Mouse (Mus musculus) heart, embryonic 12.5 days (tissue): ENCODE results near the gene Pah. TPM values are rescaled to one million over a fixed set of nuclear protein-coding genes. Genes with fewer than 3 reads are reported as not detected.

Experiments
- ATAC-seq: fragments of 200-750 bp; cut with Nextera tagmentation; 2 replicates; pipeline ENCODE4 v1.8.0; 2017; ENCODE audit warnings: moderate TSS enrichment, moderate library complexity; ENCODE audit not compliant: insufficient number of reproducible peaks, low FRiP score
- H3K27ac ChIP-seq: fragments of 300-500 bp; sonication (generic); 2 replicates; pipeline ENCODE4 v1.5.1; 2016; ENCODE audit warnings: mild to moderate bottlenecking, moderate library complexity; ENCODE audit not compliant: poor library complexity, severe bottlenecking
- H3K27me3 ChIP-seq: fragments of 300-500 bp; sonication (generic); replicated peaks from 2 replicates; pipeline ENCODE4 v1.6.1; 2016; ENCODE audit warnings: mild to moderate bottlenecking, moderate library complexity
- H3K36me3 ChIP-seq: fragments of 300-500 bp; sonication (generic); 2 replicates; pipeline ENCODE4 v1.6.1; 2016; ENCODE audit warnings: mild to moderate bottlenecking, moderate library complexity
- H3K4me1 ChIP-seq: fragments of 300-500 bp; sonication (generic); replicated peaks from 2 replicates; pipeline ENCODE4 v1.6.1; 2016; ENCODE audit warnings: mild to moderate bottlenecking
- H3K4me2 ChIP-seq: fragments of 300-500 bp; sonication (generic); 2 replicates; pipeline ENCODE4 v1.6.1; 2016; ENCODE audit warnings: mild to moderate bottlenecking, moderate library complexity
- H3K4me3 ChIP-seq: fragments of 300-500 bp; sonication (generic); 2 replicates; pipeline ENCODE4 v1.5.1; 2016; ENCODE audit warnings: mild to moderate bottlenecking
- H3K9ac ChIP-seq: fragments of 300-500 bp; sonication (generic); 2 replicates; pipeline ENCODE4 v1.6.1; 2016; ENCODE audit warnings: mild to moderate bottlenecking, moderate library complexity
- H3K9me3 ChIP-seq: fragments of 300-500 bp; sonication (generic); replicated peaks from 2 replicates; pipeline ENCODE4 v1.6.1; 2016; ENCODE audit warnings: mild to moderate bottlenecking, moderate library complexity
- WGBS: fragments of 180-500 bp; shearing (Covaris S2); methylation state at CpG from one replicate; pipeline ENCODE4 v1.1.7; 2016; 5-methylcytosine and 5-hydroxymethylcytosine counted together
- polyA plus RNA-seq: library from polyadenylated mRNA; unstranded; fragments of >200 nt; fragmentation: Nextera tagmentation; extraction: Ambion mirVana; gene quantifications from 2 replicates; pipeline ENCODE4 v1.2.1, GENCODE M21; 2016

Gene Pah
- not detected in 2 replicates for polyA plus RNA-seq

- Histone ChIP-seq H3K27ac (no peak within 1 kb of the TSS), H3K9me3 (no peaks in the 10 kb centered on the region), H3K9ac (no peak within 1 kb of the TSS), H3K4me1 (no peaks in the 10 kb centered on the region), H3K4me3 (no peak within 1 kb of the TSS), H3K36me3 (no peaks in the 10 kb centered on the region), H3K4me2 (no peak within 1 kb of the TSS), H3K27me3 (no peaks in the 10 kb centered on the region)
- 70% methylated on average over 5 of the region's 5 CpGs for WGBS
- no peak for ATAC-seq
Measured at GRCm38 (mm10) chr10:87521646-87522045, at the start of gene Pah. Gene Pah (plus strand): TSS chr10:87521795.

DNA sequence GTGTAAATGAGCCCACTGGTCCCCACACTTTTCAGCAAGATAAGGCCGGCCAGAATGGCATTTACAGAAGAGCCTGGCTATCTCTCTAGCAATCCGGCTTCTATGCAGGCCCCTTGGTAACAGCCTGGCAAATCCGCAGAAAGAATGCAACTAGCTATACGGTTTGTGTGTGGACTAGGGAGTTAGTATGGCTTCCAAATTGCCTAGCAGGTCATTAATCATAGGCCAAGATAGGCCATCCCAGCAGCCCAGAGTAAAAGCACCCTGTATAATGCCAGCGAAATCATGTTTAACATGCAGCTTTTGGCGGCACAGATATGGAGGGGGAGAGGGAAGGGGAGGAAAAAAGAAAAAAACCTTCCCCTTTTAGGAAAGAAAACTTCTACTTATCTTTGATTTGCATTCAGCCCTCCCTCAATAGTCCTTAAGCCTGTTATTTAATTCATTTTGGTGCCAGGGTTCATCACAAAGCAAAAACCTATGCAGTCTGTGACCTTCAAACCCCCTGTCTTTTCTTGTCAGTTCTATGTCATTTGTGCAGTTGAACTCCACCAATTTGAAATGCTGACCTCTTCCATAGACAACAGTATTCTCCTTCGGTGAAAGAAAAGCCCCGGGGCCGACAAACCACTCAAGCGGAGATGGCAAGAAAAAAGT is 48.0 kb upstream of the Pah start:
- ATAC-seq: no peak
- 65% methylated on average over 10 of the region's 10 CpGs for WGBS
- Histone ChIP-seq H3K36me3 (no peaks in the 10 kb centered on the region), H3K4me2 (no peak overlapping the region), H3K27me3 (0 out of 2 replicates have a peak, but pooled peaks cover 3% of the 10 kb centered on the region), H3K9ac (no peak overlapping the region), H3K9me3 (no peaks in the 10 kb centered on the region), H3K4me3 (no peak overlapping the region), H3K27ac (no peak overlapping the region), H3K4me1 (no peaks in the 10 kb centered on the region)

GRCm38 (mm10) chr10:87474971-87475370 is 46.6 kb upstream of the Pah start:
- Histone ChIP-seq H3K9me3 (peaks cover 2% of the 10 kb centered on the region; the same call in 1 of the 2 replicates), H3K36me3 (no peaks in the 10 kb centered on the region), H3K4me3 (no peak overlapping the region), H3K27ac (no peak overlapping the region), H3K9ac (no peak overlapping the region), H3K4me1 (no peaks in the 10 kb centered on the region), H3K27me3 (0 out of 2 replicates have a peak, but pooled peaks cover 3% of the 10 kb centered on the region), H3K4me2 (no peak overlapping the region)
- ATAC-seq: no peak
- 65% methylated on average over 2 of the region's 2 CpGs for WGBS

GRCm38 (mm10) chr10:87477895-87478294 is 43.7 kb upstream of the Pah start:
- no peak overlapping the region for H3K27ac ChIP-seq

DNA sequence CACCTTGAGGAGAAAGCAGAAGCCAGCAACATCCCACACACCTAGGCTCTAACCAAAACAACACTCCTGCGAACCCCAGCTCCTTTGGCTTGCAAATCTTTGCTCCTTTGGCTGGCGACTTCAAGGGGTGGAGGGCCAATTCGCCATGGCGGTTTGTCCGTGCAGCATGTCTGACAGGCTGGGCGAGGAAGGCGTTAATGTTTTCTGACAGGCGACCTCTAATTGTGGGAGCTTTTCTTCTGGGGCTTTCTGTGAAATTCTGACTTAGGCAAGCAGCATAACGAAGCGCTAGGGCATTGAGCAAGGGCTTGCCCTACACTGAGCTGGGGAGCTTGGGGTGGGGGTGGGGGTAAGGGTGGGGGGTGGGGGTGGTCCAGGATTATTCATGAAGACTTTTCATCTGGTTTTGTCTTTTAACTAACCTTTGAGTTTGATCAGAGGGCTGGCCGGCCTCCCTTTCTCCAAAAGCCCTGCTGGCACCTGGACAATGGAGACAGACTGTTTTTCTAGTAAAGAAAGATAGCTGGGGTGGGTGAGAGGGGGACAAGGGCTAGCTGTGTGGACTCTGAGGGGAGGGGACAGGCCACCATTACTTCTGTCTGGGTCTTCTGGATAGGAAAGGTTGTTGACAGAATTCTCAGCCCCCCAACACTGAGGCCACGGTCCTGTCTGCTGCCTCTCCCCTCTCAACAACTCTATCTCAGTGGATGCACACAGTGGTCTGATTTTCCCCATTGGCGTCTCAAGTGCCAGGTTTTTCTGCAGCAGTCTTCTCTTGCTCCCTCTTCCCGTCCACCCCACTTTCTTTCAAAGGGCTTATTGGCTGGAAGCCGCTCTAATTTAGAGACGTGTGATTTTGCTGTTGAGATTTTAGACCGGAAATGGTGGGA is 36.5 kb upstream of the Pah start:
- H3K9ac ChIP-seq: no peak overlapping the region
- no peaks in the 10 kb centered on the region for H3K36me3 ChIP-seq
- H3K9me3 ChIP-seq: peaks cover 4% of the 10 kb centered on the region; the same call in 1 of the 2 replicates
- 0 out of 2 replicates have a peak, but pooled peaks cover 12% of the 10 kb centered on the region for H3K4me1 ChIP-seq
- H3K27ac ChIP-seq: no peak overlapping the region
- H3K4me2 ChIP-seq: peak overlapping the region; percentile 45; the same call in 1 of the 2 replicates
- H3K4me3 ChIP-seq: no peak overlapping the region
- ATAC-seq: no peak
- peaks cover 72% of the 10 kb centered on the region for H3K27me3 ChIP-seq
- 2% methylated on average over 17 of the region's 17 CpGs for WGBS

More at GRCm38 (mm10) chr10:87477895-87478294, 43.7 kb upstream of the Pah start:
- no peak for ATAC-seq
- peaks cover 14% of the 10 kb centered on the region for H3K27me3 ChIP-seq
- no peak overlapping the region for H3K9ac ChIP-seq
- H3K36me3 ChIP-seq: no peaks in the 10 kb centered on the region
- peaks cover 5% of the 10 kb centered on the region; the same call in 1 of the 2 replicates for H3K9me3 ChIP-seq
- no peaks in the 10 kb centered on the region for H3K4me1 ChIP-seq
- no peak overlapping the region for H3K4me3 ChIP-seq
- H3K4me2 ChIP-seq: no peak overlapping the region
- WGBS: 50% methylated on average over 5 of the region's 5 CpGs

DNA sequence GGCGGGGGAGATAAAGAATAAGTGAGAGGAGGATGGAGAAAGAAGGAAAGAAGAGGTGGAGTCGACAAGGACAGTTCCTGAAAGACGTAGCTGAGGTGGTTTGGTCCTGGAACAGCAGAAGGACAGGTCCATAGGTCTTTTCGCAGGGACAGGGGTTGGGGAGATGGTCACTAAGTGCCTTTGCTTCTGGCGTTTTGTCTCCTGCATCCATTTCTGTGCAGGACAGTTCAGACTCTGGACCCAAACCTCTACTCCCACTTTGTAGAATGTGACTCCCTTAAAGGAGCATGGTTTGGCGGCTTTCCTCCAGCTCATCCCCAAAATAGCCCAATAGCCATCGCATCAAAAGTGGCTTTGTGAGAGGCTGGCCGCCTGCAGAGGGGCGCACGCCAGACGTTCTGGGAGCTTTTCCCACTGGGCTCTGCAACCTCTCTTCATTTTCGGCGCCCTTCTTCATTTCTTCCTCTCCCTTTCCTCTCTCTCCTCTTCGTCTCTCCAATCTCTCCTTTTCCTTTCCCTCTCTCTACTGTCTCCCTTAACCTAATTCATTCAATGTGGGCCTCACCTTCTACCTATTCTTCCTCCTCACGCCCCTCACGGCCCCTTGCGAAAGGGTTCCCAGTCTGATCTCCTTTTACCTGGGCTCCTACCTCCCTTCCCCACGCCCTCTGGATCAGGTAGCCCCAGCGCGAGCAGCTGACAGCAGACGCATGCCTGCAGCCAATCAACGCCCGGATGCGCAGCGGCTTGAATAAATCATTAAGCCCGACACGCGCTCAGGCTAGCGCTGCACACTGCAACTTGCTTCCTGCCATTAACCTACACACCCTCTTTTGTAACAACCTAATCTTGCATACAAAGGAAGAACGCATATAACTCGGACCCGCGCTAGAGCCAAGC is 35.6 kb upstream of the Pah start:
- Histone ChIP-seq H3K4me2 (peak overlapping the region; percentile 45), H3K4me3 (peak overlapping the region; percentile 22), H3K27me3 (peaks cover 81% of the 10 kb centered on the region), H3K9ac (no peak overlapping the region), H3K36me3 (no peaks in the 10 kb centered on the region), H3K9me3 (0 out of 2 replicates have a peak, but pooled peaks cover 2% of the 10 kb centered on the region), H3K4me1 (0 out of 2 replicates have a peak, but pooled peaks cover 12% of the 10 kb centered on the region), H3K27ac (no peak overlapping the region)
- ATAC-seq: no peak
- 1% methylated on average over 33 of the region's 33 CpGs for WGBS

- Histone ChIP-seq H3K4me1 (0 out of 2 replicates have a peak, but pooled peaks cover 18% of the 10 kb centered on the region), H3K4me2 (peak overlapping the region; percentile 46), H3K27ac (no peak overlapping the region), H3K27me3 (peaks cover 92% of the 10 kb centered on the region), H3K36me3 (no peaks in the 10 kb centered on the region), H3K9me3 (no peaks in the 10 kb centered on the region), H3K9ac (no peak overlapping the region), H3K4me3 (peak overlapping the region; percentile 6; the same call in 1 of the 2 replicates)
- WGBS: 1% methylated on average over 16 of the region's 16 CpGs
- no peak for ATAC-seq
Measured at GRCm38 (mm10) chr10:87488429-87489145, 33.0 kb upstream of the Pah start.

- no peaks in the 10 kb centered on the region for H3K36me3 ChIP-seq
- no peak overlapping the region for H3K4me3 ChIP-seq
- peaks cover 26% of the 10 kb centered on the region for H3K4me1 ChIP-seq
- no peaks in the 10 kb centered on the region for H3K9me3 ChIP-seq
- H3K27me3 ChIP-seq: peaks cover 97% of the 10 kb centered on the region
- H3K27ac ChIP-seq: no peak overlapping the region
- ATAC-seq: no peak
- WGBS: 8% methylated on average over 18 of the region's 18 CpGs
- H3K9ac ChIP-seq: no peak overlapping the region
- no peak overlapping the region for H3K4me2 ChIP-seq
Measured at GRCm38 (mm10) chr10:87489246-87490009, 32.2 kb upstream of the Pah start.

- Histone ChIP-seq H3K36me3 (no peaks in the 10 kb centered on the region), H3K4me1 (peaks cover 27% of the 10 kb centered on the region), H3K27ac (no peak overlapping the region), H3K9ac (no peak overlapping the region), H3K9me3 (no peaks in the 10 kb centered on the region), H3K4me2 (no peak overlapping the region), H3K27me3 (peaks cover 97% of the 10 kb centered on the region), H3K4me3 (no peak overlapping the region)
- WGBS: 6% methylated on average over 2 of the region's 2 CpGs
- no peak for ATAC-seq
Measured at GRCm38 (mm10) chr10:87490328-87490727, 31.3 kb upstream of the Pah start.
